Mouse (Mus musculus) hindbrain, postnatal 0 days (tissue): ENCODE data around the gene 2310034C09Rik. TPM values are rescaled to one million over a fixed set of nuclear protein-coding genes. Genes with fewer than 3 reads are reported as not detected.
A peak's percentile ranks its signal among the peaks of the same experiment; 100 is the strongest.
"Not testable (repeated sequence)": the region's sequence is repeated elsewhere in the genome, so short reads cannot be mapped to it uniquely, and the experiment has no call there.

Source experiments
- ATAC-seq: fragments of 200-750 bp; cut with Nextera tagmentation; 2 replicates; pipeline ENCODE4 v1.8.0; 2017; ENCODE audit warnings: mild to moderate bottlenecking, moderate TSS enrichment, moderate library complexity
- DNase-seq: peaks from one replicate; pipeline ENCODE4 v3.0.0-alpha.2; 2015; ENCODE audit warnings: low spot score
- H3K27ac ChIP-seq: fragments of 300-500 bp; sonication (generic); 2 replicates; pipeline ENCODE4 v1.5.1; 2014; ENCODE audit warnings: mild to moderate bottlenecking
- H3K27me3 ChIP-seq: fragments of 300-500 bp; sonication (generic); 2 replicates; pipeline ENCODE4 v1.6.1; 2014; ENCODE audit warnings: low read length, mixed read lengths; ENCODE audit not compliant: insufficient read depth
- H3K36me3 ChIP-seq: fragments of 300-500 bp; sonication (generic); 2 replicates; pipeline ENCODE4 v1.6.1; 2014; ENCODE audit warnings: low read length, mixed read lengths; ENCODE audit not compliant: insufficient read depth
- H3K4me1 ChIP-seq: fragments of 300-500 bp; sonication (generic); 2 replicates; pipeline ENCODE4 v1.6.1; 2014; ENCODE audit warnings: antibody characterized with exemption, low read length, mixed read lengths; ENCODE audit not compliant: insufficient read depth
- H3K4me2 ChIP-seq: fragments of 300-500 bp; sonication (generic); 2 replicates; pipeline ENCODE4 v1.6.1; 2014; ENCODE audit warnings: low read depth, mild to moderate bottlenecking, low read length, moderate library complexity, mixed read lengths
- H3K4me3 ChIP-seq: fragments of 300-500 bp; sonication (generic); 2 replicates; pipeline ENCODE4 v1.5.1; 2014; ENCODE audit warnings: low read length
- H3K9ac ChIP-seq: fragments of 300-500 bp; sonication (generic); replicated peaks from 2 replicates; pipeline ENCODE4 v1.6.1; 2014; ENCODE audit warnings: mild to moderate bottlenecking, low read length, moderate library complexity, mixed read lengths
- H3K9me3 ChIP-seq: fragments of 300-500 bp; sonication (generic); 2 replicates; pipeline ENCODE4 v1.6.1; 2016; ENCODE audit warnings: low read length, mixed read lengths
- CTCF ChIP-seq: IDR thresholded peaks from 2 replicates; pipeline ENCODE4 v1.5.1; 2016; ENCODE audit warnings: antibody characterized with exemption, control low read depth, low read depth
- WGBS: fragments of 180-500 bp; shearing (Covaris S2); extraction: QIAGEN DNeasy Blood & Tissue Kit; methylation state at CpG from one replicate; pipeline ENCODE4 v1.1.7; 2014; 5-methylcytosine and 5-hydroxymethylcytosine counted together
- polyA plus RNA-seq: library from polyadenylated mRNA; unstranded; fragments of >200 nt; fragmentation: Nextera tagmentation; extraction: Ambion mirVana; gene quantifications from 2 replicates; pipeline ENCODE4 v1.2.1, GENCODE M21; 2015
- total RNA-seq: library from RNA; depleted of rRNA; stranded (reverse); fragments of >200 nt; gene quantifications from 2 replicates; pipeline ENCODE4 v1.2.3, GENCODE M21; 2014; rRNA removed

Gene 2310034C09Rik
- total RNA-seq (not detected in 2 replicates), polyA plus RNA-seq (not detected in 2 replicates)

DNA sequence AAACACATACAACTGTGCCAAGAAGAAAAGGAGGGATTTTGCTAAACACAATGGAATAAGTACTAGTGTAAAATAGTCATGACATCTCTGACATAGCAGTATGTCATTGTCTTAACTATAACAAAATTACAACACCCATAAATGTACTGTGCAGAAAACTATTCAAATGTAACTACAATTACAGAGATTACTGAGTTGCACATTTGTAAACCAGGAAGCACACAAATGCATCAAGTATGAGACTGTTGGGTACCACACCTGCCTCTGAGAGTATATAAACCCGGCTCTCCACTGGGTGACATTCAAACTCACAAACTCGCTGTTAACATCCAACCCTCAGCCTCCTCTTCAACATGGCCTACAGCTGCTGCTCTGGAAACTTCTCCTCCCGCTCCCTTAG lies at the start of gene 2310034C09Rik:
2310034C09Rik (plus strand) TSS at position 301 of the 400 bp plus-strand sequence.
- H3K36me3 ChIP-seq, ATAC-seq, H3K4me3 ChIP-seq, H3K4me1 ChIP-seq, H3K9ac ChIP-seq, H3K9me3 ChIP-seq, H3K27ac ChIP-seq, H3K27me3 ChIP-seq, H3K4me2 ChIP-seq, DNase-seq: not testable (repeated sequence)
- WGBS, result 83% methylated on average over 3 of the region's 3 CpGs

DNA sequence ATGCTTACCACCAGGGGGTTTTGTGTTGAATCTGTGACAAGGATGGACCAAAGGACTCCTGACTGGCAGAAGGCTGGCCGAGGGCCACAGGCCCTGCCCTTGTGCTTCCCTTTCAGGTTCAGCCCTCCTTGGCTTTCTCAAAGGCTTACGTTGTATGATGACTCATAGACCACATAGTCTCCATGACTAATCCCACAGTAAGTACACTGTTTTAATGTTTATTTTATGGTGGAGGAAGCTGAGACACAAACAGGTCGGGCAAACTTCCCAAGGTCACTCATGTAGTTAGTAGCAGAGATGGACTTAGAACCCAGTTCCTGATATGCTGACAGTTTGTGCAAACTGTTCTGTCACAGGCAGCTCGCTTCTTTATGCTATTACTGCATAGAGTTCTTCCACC lies 47.9 kb upstream of the 2310034C09Rik start:
- H3K4me1 ChIP-seq, result no peaks in the 10 kb centered on the region
- no peak overlapping the region for H3K4me3 ChIP-seq
- no peak for DNase-seq
- no peak overlapping the region for H3K27ac ChIP-seq
- H3K9me3 ChIP-seq, result no peaks in the 10 kb centered on the region
- no peaks in the 10 kb centered on the region for H3K36me3 ChIP-seq
- no peak overlapping the region for H3K9ac ChIP-seq
- no peaks in the 10 kb centered on the region for H3K27me3 ChIP-seq
- no peak; the same call in 1 of the 2 replicates for TF ChIP-seq CTCF
- no peak overlapping the region for H3K4me2 ChIP-seq
- ATAC-seq, result no peak
- 73% methylated on average over 4 of the region's 4 CpGs for WGBS

DNA sequence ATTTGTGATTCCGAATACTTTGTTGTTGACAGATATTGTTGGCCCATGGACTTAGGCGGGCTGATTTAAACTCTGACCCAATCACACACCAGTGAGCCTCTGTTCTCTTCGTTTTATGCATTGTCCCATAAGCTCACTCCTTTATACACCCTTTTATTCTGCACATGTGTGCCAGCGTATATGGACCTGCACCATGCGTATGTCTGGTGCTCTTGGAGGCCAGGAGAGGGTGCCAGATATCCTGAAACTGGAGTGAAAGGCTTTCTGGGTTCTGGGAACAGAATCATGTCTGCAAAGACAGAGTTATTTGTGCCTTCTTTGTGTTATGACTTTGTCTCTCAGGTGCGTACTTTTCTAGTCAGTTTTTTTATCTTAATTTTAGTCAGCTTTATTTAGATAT lies 47.4 kb upstream of the 2310034C09Rik start:
- H3K27ac ChIP-seq, result no peak overlapping the region
- no peaks in the 10 kb centered on the region for H3K36me3 ChIP-seq
- no peaks in the 10 kb centered on the region for H3K9me3 ChIP-seq
- H3K4me1 ChIP-seq, result no peaks in the 10 kb centered on the region
- 88% methylated on average over 6 of the region's 6 CpGs for WGBS
- no peaks in the 10 kb centered on the region for H3K27me3 ChIP-seq
- DNase-seq (peak; percentile 18), ATAC-seq (no peak)
- no peak overlapping the region for H3K4me2 ChIP-seq
- no peak overlapping the region for H3K9ac ChIP-seq
- H3K4me3 ChIP-seq, result no peak overlapping the region
- TF ChIP-seq CTCF, result peak; percentile 46

DNA sequence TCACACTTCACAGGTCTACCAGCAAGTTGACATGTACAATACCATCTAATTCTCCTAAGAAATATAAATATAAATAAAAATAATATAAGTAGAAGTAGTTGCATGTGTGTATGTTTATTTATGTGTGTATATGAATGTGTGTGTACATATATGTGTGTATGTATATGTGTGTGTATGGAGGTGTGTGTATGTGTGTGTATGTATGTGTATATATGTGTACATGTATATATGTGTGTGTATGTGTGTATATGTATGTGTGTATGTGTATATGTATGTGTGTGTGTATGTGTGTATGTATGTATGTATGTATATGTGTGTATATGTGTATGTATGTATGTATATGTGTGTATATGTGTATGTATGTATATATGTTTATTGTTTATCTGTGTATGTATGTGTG lies 42.1 kb upstream of the 2310034C09Rik start:
- no peak overlapping the region for H3K9ac ChIP-seq
- H3K27me3 ChIP-seq, result no peaks in the 10 kb centered on the region
- no peaks in the 10 kb centered on the region for H3K36me3 ChIP-seq
- H3K4me3 ChIP-seq, result no peak overlapping the region
- no peaks in the 10 kb centered on the region for H3K9me3 ChIP-seq
- ATAC-seq (no peak), DNase-seq (no peak)
- no peaks in the 10 kb centered on the region for H3K4me1 ChIP-seq
- H3K4me2 ChIP-seq, result no peak overlapping the region
- TF ChIP-seq CTCF, result no peak
- H3K27ac ChIP-seq, result no peak overlapping the region

DNA sequence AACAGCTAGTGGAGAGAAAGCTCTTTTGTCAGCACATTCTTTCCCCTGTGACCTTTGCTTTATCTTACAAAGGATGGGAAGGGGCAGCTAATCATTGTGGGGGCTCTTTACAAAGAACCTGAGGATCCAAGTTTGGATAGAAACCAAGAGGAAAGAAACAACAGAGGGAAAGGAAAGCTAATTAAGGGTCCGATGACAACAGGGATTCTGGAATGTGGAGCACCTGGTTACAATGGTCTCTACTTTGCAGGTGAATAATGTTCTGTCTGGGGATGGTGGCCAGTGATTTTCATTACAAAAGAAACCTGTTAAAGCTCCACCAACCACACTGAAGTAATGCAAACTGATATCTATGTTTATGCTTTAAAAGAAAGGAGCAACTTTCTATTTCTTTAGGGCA lies 38.6 kb upstream of the 2310034C09Rik start:
- no peaks in the 10 kb centered on the region for H3K27me3 ChIP-seq
- no peaks in the 10 kb centered on the region for H3K36me3 ChIP-seq
- H3K9me3 ChIP-seq, result no peaks in the 10 kb centered on the region
- ATAC-seq (no peak), DNase-seq (no peak)
- no peak overlapping the region for H3K9ac ChIP-seq
- no peak overlapping the region for H3K4me2 ChIP-seq
- H3K4me3 ChIP-seq, result no peak overlapping the region
- WGBS, result 12% methylated on average over 1 of the region's 1 CpGs
- no peak overlapping the region for H3K27ac ChIP-seq
- H3K4me1 ChIP-seq, result no peaks in the 10 kb centered on the region
- TF ChIP-seq CTCF, result no peak

DNA sequence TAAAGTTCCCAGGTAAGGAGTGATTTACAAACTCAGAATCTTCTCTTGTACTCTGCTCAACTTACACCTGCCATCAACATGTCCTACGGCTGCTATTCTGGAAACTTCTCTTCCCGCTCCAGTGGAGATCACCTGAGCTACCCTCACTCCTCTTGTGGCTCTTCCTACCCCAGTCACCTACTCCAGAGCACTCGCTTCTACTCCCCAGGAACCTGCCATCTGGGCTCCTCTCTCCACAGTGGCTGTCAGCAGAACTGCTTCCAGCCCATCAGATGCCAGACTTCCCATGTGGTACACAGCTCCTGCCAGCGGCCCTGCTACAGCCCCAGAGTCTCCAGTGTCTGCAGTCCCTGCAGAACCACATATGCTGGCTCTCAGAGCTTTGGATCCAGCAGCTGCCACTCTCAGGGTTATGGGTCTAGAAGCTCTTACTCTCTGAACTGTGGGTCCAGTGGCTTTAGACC lies 29.8 kb upstream of the 2310034C09Rik start, which contains the start of gene Krtap13-1:
Krtap13-1 (plus strand) TSS at position 51 of the 464 bp plus-strand sequence.
- Histone ChIP-seq H3K4me2 (no peak within 1 kb of the TSS), H3K27ac (no peak within 1 kb of the TSS), H3K27me3 (no peaks in the 10 kb centered on the region), H3K4me3 (no peak within 1 kb of the TSS), H3K36me3 (no peaks in the 10 kb centered on the region), H3K9me3 (no peaks in the 10 kb centered on the region), H3K9ac (no peak within 1 kb of the TSS), H3K4me1 (no peaks in the 10 kb centered on the region)
- ATAC-seq (peak; percentile 67), DNase-seq (peak; percentile 37)
- no peak for TF ChIP-seq CTCF
- WGBS, result 74% methylated on average over 4 of the region's 4 CpGs

DNA sequence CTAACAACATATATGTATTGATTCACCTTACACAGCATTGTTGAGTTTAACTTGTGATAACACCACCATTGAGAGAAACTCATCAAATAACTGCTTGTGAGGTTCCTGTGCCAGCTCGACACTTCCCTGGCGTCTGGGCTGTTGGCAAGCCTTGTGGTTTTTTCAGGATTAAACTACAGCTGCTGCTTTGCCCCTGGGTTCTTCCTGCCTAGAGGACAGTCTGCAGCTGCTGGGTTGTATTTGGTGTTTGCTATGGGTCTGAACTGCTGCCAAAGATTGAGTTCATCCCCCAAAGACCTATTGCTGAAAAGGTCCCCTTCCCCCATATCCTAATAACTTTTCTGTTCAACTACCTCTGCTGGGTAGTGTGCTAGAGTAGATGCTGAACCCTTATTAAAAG lies 23.3 kb upstream of the 2310034C09Rik start:
- H3K4me3 ChIP-seq, result no peak overlapping the region
- ATAC-seq, result peak; percentile 63; the same call in 1 of the 2 replicates
- H3K27me3 ChIP-seq, result no peaks in the 10 kb centered on the region
- H3K27ac ChIP-seq, result no peak overlapping the region
- peak; percentile 65 for DNase-seq
- no peaks in the 10 kb centered on the region for H3K4me1 ChIP-seq
- no peak overlapping the region for H3K9ac ChIP-seq
- TF ChIP-seq CTCF, result no peak
- WGBS, result 35% methylated on average over 2 of the region's 2 CpGs
- H3K9me3 ChIP-seq, result no peaks in the 10 kb centered on the region
- no peak overlapping the region for H3K4me2 ChIP-seq
- no peaks in the 10 kb centered on the region for H3K36me3 ChIP-seq
